Mouse (Mus musculus) neural tube, embryonic 12.5 days (tissue): ENCODE data around the gene Gm9903. TPM values are rescaled to one million over a fixed set of nuclear protein-coding genes. Genes with fewer than 3 reads are reported as not detected.
A peak's percentile ranks its signal among the peaks of the same experiment; 100 is the strongest.

Source experiments
- ATAC-seq: fragments of 200-750 bp; cut with Nextera tagmentation; 2 replicates; pipeline ENCODE4 v1.8.0; 2017; ENCODE audit warnings: low read depth, mild to moderate bottlenecking, moderate TSS enrichment, moderate library complexity; ENCODE audit not compliant: low FRiP score
- H3K27ac ChIP-seq: fragments of 300-500 bp; sonication (generic); 2 replicates; pipeline ENCODE4 v1.5.1; 2016
- H3K27me3 ChIP-seq: fragments of 300-500 bp; sonication (generic); replicated peaks from 2 replicates; pipeline ENCODE4 v1.6.1; 2016; ENCODE audit warnings: mild to moderate bottlenecking
- H3K36me3 ChIP-seq: fragments of 300-500 bp; sonication (generic); 2 replicates; pipeline ENCODE4 v1.6.1; 2016; ENCODE audit warnings: mild to moderate bottlenecking
- H3K4me1 ChIP-seq: fragments of 300-500 bp; sonication (generic); 2 replicates; pipeline ENCODE4 v1.6.1; 2016
- H3K4me2 ChIP-seq: fragments of 300-500 bp; sonication (generic); replicated peaks from 2 replicates; pipeline ENCODE4 v1.6.1; 2016; ENCODE audit warnings: mild to moderate bottlenecking
- H3K4me3 ChIP-seq: fragments of 300-500 bp; sonication (generic); 2 replicates; pipeline ENCODE4 v1.5.1; 2016
- H3K9ac ChIP-seq: fragments of 300-500 bp; sonication (generic); 2 replicates; pipeline ENCODE4 v1.6.1; 2016; ENCODE audit warnings: mild to moderate bottlenecking
- H3K9me3 ChIP-seq: fragments of 300-500 bp; sonication (generic); 2 replicates; pipeline ENCODE4 v1.6.1; 2016; ENCODE audit warnings: mild to moderate bottlenecking
- WGBS: fragments of 180-500 bp; shearing (Covaris S2); methylation state at CpG from one replicate; pipeline ENCODE4 v1.1.7; 2016; 5-methylcytosine and 5-hydroxymethylcytosine counted together
- polyA plus RNA-seq: library from polyadenylated mRNA; unstranded; fragments of >200 nt; fragmentation: Nextera tagmentation; extraction: Ambion mirVana; gene quantifications from 2 replicates; pipeline ENCODE4 v1.2.1, GENCODE M21; 2016

The Gm9903 gene
- polyA plus RNA-seq, 1 experiment from 2014 or later: 0.61 TPM

DNA sequence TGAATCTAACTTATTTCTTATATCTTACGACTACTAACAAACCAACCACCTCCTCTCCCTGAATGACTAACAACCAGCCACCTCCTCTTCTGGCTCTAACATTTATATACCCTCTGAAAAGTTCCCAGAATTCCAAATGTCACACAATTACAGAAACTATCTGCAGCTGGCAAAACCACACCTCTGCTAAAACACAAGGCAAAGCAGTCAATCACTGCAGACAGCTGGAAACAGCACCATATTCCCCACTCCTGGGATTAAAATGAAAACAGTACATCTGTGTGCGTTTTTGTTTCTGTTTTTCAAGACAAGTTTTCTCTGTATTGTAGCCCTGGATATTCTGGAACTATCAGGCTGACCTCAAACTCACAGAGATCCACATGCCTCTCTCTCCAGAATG is 7.1 kb upstream of the Gm9903 start:
- Histone ChIP-seq H3K9me3 (no peaks in the 10 kb centered on the region), H3K4me1 (peaks cover under 1% of the 10 kb centered on the region; the same call in 1 of the 2 replicates), H3K27me3 (no peaks in the 10 kb centered on the region), H3K36me3 (no peaks in the 10 kb centered on the region; the same call in 1 of the 2 replicates), H3K4me2 (no peak overlapping the region), H3K4me3 (no peak overlapping the region), H3K27ac (no peak overlapping the region), H3K9ac (no peak overlapping the region)
- no peak for ATAC-seq
- WGBS: 90% methylated on average over 2 of the region's 2 CpGs

DNA sequence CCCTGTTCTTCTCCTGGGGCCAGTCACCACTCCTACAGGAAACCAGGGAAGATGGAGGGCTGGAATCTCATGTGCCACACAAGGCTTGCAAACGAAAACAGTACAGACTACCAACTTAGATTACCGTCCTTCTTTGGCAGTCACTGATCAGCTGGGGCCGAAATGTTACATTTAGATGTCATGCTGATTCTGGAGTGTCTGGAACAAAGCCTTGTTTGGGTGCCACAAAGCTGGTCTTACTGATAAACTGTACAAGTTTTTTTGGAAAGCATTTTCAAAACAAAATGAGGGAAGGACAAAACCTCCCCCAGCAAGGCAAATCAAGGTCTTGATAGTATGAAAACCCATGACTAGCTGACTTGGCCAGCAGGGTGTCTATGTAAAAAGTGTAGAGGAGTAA is 6.0 kb upstream of the Gm9903 start:
- no peak for ATAC-seq
- Histone ChIP-seq H3K9me3 (no peaks in the 10 kb centered on the region), H3K4me2 (no peak overlapping the region), H3K4me1 (peaks cover 9% of the 10 kb centered on the region; the same call in 1 of the 2 replicates), H3K27ac (no peak overlapping the region), H3K27me3 (no peaks in the 10 kb centered on the region), H3K9ac (no peak overlapping the region), H3K36me3 (no peaks in the 10 kb centered on the region; the same call in 1 of the 2 replicates), H3K4me3 (no peak overlapping the region)
- WGBS: 84% methylated on average over 3 of the region's 3 CpGs

DNA sequence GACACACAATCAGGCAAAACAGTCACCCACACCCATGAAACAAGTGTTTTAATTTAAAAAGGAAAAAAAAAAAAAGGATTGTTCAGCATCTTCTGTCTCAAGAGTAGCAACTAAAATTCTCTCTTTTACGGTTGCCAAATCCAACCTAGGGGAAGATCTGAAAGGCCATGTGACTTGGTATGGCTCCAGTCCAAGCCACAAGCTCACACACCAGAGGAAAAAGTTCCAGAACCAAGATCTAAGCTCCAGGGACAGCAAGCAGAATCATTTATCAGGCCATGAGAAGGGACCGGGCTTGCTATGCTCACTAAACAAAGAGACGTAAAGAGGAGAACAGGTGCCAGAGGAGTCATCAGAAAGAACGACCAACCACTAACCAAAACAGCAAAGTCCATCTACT is 1.8 kb upstream of the Gm9903 start:
- Histone ChIP-seq H3K27ac (no peak overlapping the region), H3K4me3 (peak overlapping the region; percentile 15; the same call in 1 of the 2 replicates), H3K27me3 (no peaks in the 10 kb centered on the region), H3K36me3 (no peaks in the 10 kb centered on the region), H3K4me2 (peak overlapping the region; percentile 81), H3K9ac (no peak overlapping the region), H3K9me3 (no peaks in the 10 kb centered on the region), H3K4me1 (peaks cover 19% of the 10 kb centered on the region)
- 40% methylated on average over 4 of the region's 4 CpGs for WGBS
- no peak for ATAC-seq

DNA sequence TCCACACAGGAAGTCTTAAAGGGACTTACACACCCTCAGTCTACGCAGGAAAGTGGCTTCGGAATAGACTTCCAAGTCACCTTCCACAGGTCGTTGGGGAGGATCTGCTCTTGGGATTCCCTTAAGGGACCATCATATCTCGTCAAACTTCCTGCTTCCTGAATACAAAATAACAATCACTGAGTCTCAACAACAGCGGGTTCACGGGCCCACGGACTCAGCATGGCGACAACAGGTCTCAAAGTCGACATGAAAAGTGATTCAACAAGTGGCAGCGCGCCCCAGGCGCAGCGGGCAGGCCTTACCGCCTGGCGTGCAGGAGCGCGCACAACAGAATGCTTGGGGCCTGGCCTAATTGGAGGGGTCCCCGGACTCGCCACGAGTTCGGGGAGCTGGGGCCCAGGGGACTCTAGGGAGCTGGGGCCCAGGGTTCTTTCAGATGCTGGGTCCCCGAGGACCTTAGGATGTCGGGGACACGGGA is 865 bp upstream of the Gm9903 start:
- peak overlapping the region; percentile 82 for H3K27ac ChIP-seq
- H3K4me2 ChIP-seq: peak overlapping the region; percentile 81
- H3K36me3 ChIP-seq: no peaks in the 10 kb centered on the region
- peak overlapping the region; percentile 61 for H3K9ac ChIP-seq
- H3K4me3 ChIP-seq: peak overlapping the region; percentile 74
- no peaks in the 10 kb centered on the region for H3K27me3 ChIP-seq
- H3K9me3 ChIP-seq: no peaks in the 10 kb centered on the region
- no peak for ATAC-seq
- 0% methylated on average over 24 of the region's 24 CpGs for WGBS
- H3K4me1 ChIP-seq: peaks cover 19% of the 10 kb centered on the region

DNA sequence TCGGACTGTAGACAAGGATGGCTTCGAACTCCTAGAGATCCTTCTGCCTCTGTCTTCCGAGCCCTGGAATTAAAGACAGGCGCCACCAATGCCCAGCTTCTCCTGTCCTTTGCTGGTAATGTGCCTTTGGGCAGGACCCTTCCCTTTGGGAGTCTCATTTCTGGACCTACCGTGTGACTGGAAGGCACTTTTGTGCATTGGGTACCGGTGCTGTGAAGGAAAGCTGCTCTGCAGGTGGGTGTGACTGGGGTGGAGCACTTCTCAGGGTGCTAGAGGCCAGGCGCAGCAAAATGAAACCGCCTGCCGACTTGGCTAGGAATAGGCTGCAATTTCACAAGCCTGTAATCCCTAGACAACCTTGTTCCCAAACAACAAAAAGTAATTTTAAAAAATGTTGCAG is 336 bp downstream of the Gm9903 start:
- peak; percentile 29 for ATAC-seq
- WGBS: 5% methylated on average over 9 of the region's 9 CpGs
- Histone ChIP-seq H3K4me1 (peaks cover 19% of the 10 kb centered on the region), H3K27me3 (no peaks in the 10 kb centered on the region), H3K27ac (no peak overlapping the region), H3K36me3 (no peaks in the 10 kb centered on the region), H3K9me3 (no peaks in the 10 kb centered on the region), H3K4me2 (peak overlapping the region; percentile 81), H3K4me3 (peak overlapping the region; percentile 74), H3K9ac (peak overlapping the region; percentile 57)

DNA sequence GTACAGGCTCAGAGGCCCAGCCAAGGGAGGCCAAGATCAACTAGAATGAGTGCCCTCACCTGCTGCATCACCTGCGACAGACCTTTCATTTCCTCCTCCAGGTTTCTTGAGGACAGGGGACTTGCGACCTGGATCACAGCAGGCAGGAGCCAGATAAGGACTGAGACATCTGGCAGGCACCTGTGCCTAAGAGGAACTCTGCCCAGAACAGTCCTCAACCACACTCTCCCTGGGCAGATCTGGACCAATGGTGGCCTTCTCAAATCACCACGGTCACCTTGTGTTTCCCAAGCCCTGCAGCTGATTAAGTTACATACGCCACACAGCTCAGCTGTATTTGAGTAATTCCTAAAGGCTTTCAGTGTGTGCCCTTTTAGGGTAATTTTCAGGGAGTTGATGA is 890 bp downstream of the Gm9903 start:
- 0 out of 2 replicates have a peak overlapping the region, but pooled peaks have one; percentile 26 for H3K9ac ChIP-seq
- H3K4me2 ChIP-seq: peak overlapping the region; percentile 81
- H3K4me1 ChIP-seq: peaks cover 19% of the 10 kb centered on the region
- H3K27ac ChIP-seq: no peak overlapping the region
- no peaks in the 10 kb centered on the region for H3K27me3 ChIP-seq
- H3K4me3 ChIP-seq: peak overlapping the region; percentile 74; the same call in 1 of the 2 replicates
- H3K36me3 ChIP-seq: no peaks in the 10 kb centered on the region
- H3K9me3 ChIP-seq: no peaks in the 10 kb centered on the region
- ATAC-seq: no peak
- WGBS: 75% methylated on average over 4 of the region's 4 CpGs

DNA sequence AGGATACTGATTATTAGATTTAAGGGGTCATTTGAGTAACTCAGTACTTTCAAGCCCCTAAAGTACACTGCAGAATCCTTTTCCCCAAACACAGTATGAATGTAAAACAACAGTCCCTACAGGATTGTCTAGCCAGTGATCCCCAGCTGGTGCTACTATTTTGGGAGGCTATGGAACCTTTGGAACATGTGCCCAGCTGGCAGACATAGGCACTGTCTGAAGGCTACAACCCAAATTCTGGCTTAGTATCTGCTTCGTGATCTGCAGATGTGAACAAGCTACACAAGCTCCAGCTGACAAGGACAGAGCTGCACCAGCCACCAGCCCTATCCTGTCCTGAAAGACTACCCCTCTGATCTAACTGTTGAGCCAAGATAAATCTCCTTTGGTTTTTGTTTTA is 2.8 kb downstream of the Gm9903 start:
- H3K4me1 ChIP-seq: peaks cover 19% of the 10 kb centered on the region
- 97% methylated on average over 1 of the region's 1 CpGs for WGBS

DNA sequence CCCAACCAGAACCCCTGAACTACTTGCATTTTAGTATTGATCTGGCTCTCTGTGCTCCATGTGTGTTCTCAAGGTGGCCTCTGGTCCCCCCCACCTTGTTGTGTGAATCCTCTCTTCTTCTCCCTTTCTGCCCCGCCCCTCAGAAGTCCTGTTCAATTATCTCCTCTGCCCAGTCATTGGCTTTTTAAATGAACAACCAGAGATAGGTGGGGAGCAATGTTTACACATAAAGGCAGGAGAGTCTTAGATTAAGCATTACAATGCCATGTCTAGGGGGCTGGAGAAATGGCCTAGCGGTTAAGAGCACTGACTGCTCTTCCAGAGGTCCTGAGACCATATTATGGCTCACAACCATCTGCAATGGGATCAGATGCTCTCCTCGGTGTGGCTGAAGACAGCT is 5.6 kb downstream of the Gm9903 start:
- 91% methylated on average over 3 of the region's 3 CpGs for WGBS
- Histone ChIP-seq H3K27ac (no peak overlapping the region), H3K4me2 (no peak overlapping the region), H3K36me3 (peaks cover 14% of the 10 kb centered on the region), H3K9ac (no peak overlapping the region), H3K27me3 (no peaks in the 10 kb centered on the region), H3K4me3 (no peak overlapping the region), H3K4me1 (peaks cover 3% of the 10 kb centered on the region), H3K9me3 (no peaks in the 10 kb centered on the region)
- no peak for ATAC-seq

More for the DNA sequence above, 2.8 kb downstream of the Gm9903 start:
- Histone ChIP-seq H3K36me3 (no peaks in the 10 kb centered on the region; the same call in 1 of the 2 replicates), H3K4me2 (no peak overlapping the region), H3K27me3 (no peaks in the 10 kb centered on the region), H3K27ac (no peak overlapping the region), H3K4me3 (no peak overlapping the region), H3K9me3 (no peaks in the 10 kb centered on the region), H3K9ac (no peak overlapping the region)
- ATAC-seq: no peak

DNA sequence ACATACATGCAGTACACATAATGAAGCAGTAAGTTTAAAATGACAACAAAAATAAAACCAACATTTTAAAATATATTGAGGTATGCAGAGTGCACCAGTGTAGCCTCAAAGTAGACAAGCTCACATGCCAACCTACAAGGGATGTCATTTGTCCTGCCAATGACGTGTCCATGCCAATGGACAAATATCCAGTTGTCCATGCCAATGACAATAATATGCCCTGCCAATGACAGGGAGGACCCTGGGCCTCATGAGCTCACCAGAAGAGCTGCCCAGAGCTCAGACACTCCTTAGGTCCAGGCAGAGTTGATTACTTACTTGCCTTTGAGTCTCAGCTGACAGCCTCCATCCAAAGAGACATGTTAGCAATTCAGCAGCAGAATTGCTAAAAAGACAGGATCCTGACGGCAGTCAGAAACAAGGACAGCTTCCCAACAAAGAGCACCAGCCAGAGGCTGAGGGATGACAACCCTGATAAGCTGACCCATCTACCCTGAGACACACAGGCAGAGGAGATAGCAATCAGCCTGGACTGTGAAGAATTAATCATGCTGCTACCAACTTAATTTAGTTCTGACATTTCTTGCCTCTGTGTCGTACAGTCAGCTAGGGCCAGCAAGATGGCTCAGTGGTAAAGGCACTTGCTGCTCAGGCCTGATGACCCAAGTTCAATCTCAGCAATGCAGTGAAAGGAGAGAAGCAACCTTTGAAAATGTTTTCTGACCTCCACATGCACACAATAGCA is 8.1 kb downstream of the Gm9903 start:
- WGBS: 87% methylated on average over 3 of the region's 3 CpGs

DNA sequence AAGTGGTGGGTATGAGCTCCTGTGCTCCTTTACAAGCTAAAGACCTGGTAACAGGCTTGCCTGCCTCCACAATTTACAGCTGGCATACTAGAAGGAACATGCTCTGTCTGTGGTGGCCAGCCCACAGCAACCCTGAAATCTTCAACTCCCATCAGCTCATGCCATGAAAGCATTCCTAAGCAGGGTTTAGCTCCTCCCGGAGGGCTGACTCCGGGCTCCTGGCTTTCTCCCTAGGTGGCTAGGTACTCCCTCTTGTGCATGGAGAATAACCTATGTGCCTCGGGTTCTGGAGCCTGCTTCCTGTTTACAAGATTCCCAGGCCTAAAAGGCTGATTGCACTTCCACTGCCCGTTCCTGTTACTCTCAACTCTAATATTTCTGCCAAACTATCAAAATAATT is 9.1 kb downstream of the Gm9903 start:
- Histone ChIP-seq H3K4me3 (no peak overlapping the region), H3K27me3 (no peaks in the 10 kb centered on the region), H3K9ac (no peak overlapping the region), H3K36me3 (peaks cover 41% of the 10 kb centered on the region), H3K4me2 (no peak overlapping the region), H3K27ac (no peak overlapping the region), H3K9me3 (no peaks in the 10 kb centered on the region), H3K4me1 (no peaks in the 10 kb centered on the region)
- ATAC-seq: no peak
- WGBS: 66% methylated on average over 4 of the region's 4 CpGs

More for the DNA sequence above, 8.1 kb downstream of the Gm9903 start:
- H3K4me3 ChIP-seq: no peak overlapping the region
- H3K4me2 ChIP-seq: no peak overlapping the region
- no peak for ATAC-seq
- no peak overlapping the region for H3K9ac ChIP-seq
- peaks cover 30% of the 10 kb centered on the region for H3K36me3 ChIP-seq
- no peaks in the 10 kb centered on the region for H3K4me1 ChIP-seq
- H3K9me3 ChIP-seq: no peaks in the 10 kb centered on the region
- no peaks in the 10 kb centered on the region for H3K27me3 ChIP-seq
- H3K27ac ChIP-seq: no peak overlapping the region

DNA sequence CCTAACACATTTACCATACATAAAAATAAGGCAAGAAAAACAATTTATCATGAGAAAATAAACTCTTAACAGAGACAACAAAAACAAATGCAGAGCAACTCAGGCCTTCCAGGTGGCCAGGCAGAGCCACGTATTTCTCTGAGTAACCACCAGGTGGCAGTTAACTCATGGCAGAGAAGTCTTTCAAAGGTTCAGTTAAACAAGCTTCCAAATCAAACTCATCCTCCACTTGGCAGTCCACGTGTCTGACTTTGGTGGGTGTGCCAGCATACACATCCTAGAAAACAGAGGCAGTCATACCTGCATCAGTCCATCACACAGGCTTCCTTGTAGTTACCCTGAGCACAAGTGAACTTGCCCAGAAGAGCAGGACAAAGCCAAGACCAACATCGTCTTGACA is 10.9 kb downstream of the Gm9903 start:
- no peak overlapping the region for H3K9ac ChIP-seq
- no peak overlapping the region for H3K4me3 ChIP-seq
- 50% methylated on average over 3 of the region's 3 CpGs for WGBS
- no peaks in the 10 kb centered on the region for H3K4me1 ChIP-seq
- H3K27me3 ChIP-seq: no peaks in the 10 kb centered on the region
- no peaks in the 10 kb centered on the region for H3K9me3 ChIP-seq
- H3K4me2 ChIP-seq: no peak overlapping the region
- no peak overlapping the region for H3K27ac ChIP-seq
- ATAC-seq: no peak
- H3K36me3 ChIP-seq: peaks cover 54% of the 10 kb centered on the region

DNA sequence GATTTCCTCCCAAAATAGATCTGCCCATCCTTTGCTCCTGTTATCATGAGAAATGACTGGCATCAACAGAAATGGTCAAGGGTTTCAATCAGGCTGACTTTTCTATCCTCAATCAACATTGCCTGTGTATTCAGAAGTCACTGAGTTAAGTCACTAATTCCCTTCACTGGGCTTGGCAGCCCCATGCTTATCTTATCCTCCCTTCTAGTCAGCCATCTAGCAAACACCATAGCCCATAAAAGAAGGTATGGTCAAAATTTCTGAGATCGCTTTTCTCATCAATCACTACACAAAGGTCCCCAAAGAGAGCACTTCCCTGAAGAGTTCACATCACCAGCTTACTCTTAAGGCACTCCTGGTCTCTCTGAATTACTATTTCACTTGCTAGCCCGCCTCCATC is 21.3 kb downstream of the Gm9903 start:
- Histone ChIP-seq H3K9me3 (no peaks in the 10 kb centered on the region), H3K4me2 (peak overlapping the region; percentile 64), H3K36me3 (peaks cover 36% of the 10 kb centered on the region), H3K27ac (no peak overlapping the region), H3K9ac (peak overlapping the region; percentile 71), H3K4me3 (peak overlapping the region; percentile 59), H3K27me3 (no peaks in the 10 kb centered on the region), H3K4me1 (peaks cover 15% of the 10 kb centered on the region)
- WGBS: 25% methylated on average over 2 of the region's 2 CpGs
- no peak for ATAC-seq

DNA sequence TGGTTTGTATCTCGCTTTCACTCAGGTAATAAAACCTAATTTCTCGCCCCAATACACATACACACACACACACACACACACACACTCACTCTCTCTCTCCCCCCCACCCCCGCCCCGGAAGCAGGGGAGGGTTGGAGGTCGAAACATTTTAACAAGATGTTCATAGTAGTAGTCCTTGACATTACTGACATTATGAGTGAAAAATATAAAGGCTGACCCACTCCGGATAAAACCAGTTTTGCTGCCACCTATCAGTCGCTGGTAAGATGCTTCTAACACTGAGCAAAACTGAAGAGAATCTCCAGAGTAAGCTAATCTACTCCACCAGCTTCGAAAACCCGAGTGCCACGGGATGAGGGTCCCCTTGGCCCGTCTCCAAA is 21.8 kb downstream of the Gm9903 start:
- H3K27me3 ChIP-seq: no peaks in the 10 kb centered on the region
- H3K4me1 ChIP-seq: peaks cover 18% of the 10 kb centered on the region
- peaks cover 31% of the 10 kb centered on the region for H3K36me3 ChIP-seq
- H3K9ac ChIP-seq: peak overlapping the region; percentile 71
- peak overlapping the region; percentile 59 for H3K4me3 ChIP-seq
- H3K9me3 ChIP-seq: no peaks in the 10 kb centered on the region
- ATAC-seq: no peak; the same call in 1 of the 2 replicates
- H3K27ac ChIP-seq: peak overlapping the region; percentile 90
- H3K4me2 ChIP-seq: peak overlapping the region; percentile 64
- under 1% methylated on average over 11 of the region's 11 CpGs for WGBS
